Mouse (Mus musculus) thymus, adult 2 months (tissue): ENCODE data around the gene Tsen54. TPM values are rescaled to one million over a fixed set of nuclear protein-coding genes. Genes with fewer than 3 reads are reported as not detected.

Source experiments
- DNase-seq: peaks from one replicate; pipeline ENCODE4 v3.0.0; 2021
- H3K27ac ChIP-seq: fragments of 200-500 bp; 2 replicates; pipeline ENCODE4 v1.5.1; 2012; ENCODE audit warnings: low read length, control low read depth; ENCODE audit not compliant: control insufficient read depth, insufficient read depth
- H3K27me3 ChIP-seq: fragments of 200-500 bp; 2 replicates; pipeline ENCODE4 v1.6.1; 2012; ENCODE audit warnings: mild to moderate bottlenecking, low read length, moderate library complexity, mixed read lengths; ENCODE audit not compliant: control insufficient read depth, insufficient read depth
- H3K36me3 ChIP-seq: fragments of 200-500 bp; 2 replicates; pipeline ENCODE4 v1.6.1; 2012; ENCODE audit warnings: mild to moderate bottlenecking, low read length, moderate library complexity; ENCODE audit not compliant: control insufficient read depth, insufficient read depth
- H3K4me1 ChIP-seq: fragments of 200-500 bp; replicated peaks from 2 replicates; pipeline ENCODE4 v1.6.1; 2012; ENCODE audit warnings: low read length; ENCODE audit not compliant: control insufficient read depth, insufficient read depth
- H3K4me3 ChIP-seq: fragments of 200-500 bp; 2 replicates; pipeline ENCODE4 v1.5.1; 2012; ENCODE audit warnings: mild to moderate bottlenecking, low read length, control low read depth, moderate library complexity; ENCODE audit not compliant: control insufficient read depth, insufficient read depth
- CTCF ChIP-seq: fragments of 200-500 bp; IDR thresholded peaks from 2 replicates; pipeline ENCODE4 v1.5.1; 2012; ENCODE audit warnings: mild to moderate bottlenecking, control low read depth, low read length, moderate library complexity, borderline replicate concordance; ENCODE audit not compliant: control insufficient read depth, poor library complexity, insufficient read depth; ENCODE audit errors: extremely low read depth
- POLR2A ChIP-seq: fragments of 200-500 bp; IDR thresholded peaks from 2 replicates; pipeline ENCODE4 v1.6.1; 2012; ENCODE audit warnings: mild to moderate bottlenecking, low read length, control low read depth, moderate library complexity; ENCODE audit not compliant: control insufficient read depth, poor library complexity, insufficient read depth; ENCODE audit errors: extremely low read depth
- WGBS: fragments of 180-500 bp; shearing (Covaris S2); methylation state at CpG from one replicate; pipeline ENCODE4 v1.1.7; 2018; 5-methylcytosine and 5-hydroxymethylcytosine counted together
- polyA plus RNA-seq: library from polyadenylated mRNA; depleted of rRNA; stranded (reverse); fragments of >200 nt; gene quantifications from 2 replicates; pipeline ENCODE4 v1.2.3, GENCODE M21; 2012; rRNA removed

Tsen54 gene
- 31.6 and 34.3 TPM in 2 replicates for polyA plus RNA-seq

DNA sequence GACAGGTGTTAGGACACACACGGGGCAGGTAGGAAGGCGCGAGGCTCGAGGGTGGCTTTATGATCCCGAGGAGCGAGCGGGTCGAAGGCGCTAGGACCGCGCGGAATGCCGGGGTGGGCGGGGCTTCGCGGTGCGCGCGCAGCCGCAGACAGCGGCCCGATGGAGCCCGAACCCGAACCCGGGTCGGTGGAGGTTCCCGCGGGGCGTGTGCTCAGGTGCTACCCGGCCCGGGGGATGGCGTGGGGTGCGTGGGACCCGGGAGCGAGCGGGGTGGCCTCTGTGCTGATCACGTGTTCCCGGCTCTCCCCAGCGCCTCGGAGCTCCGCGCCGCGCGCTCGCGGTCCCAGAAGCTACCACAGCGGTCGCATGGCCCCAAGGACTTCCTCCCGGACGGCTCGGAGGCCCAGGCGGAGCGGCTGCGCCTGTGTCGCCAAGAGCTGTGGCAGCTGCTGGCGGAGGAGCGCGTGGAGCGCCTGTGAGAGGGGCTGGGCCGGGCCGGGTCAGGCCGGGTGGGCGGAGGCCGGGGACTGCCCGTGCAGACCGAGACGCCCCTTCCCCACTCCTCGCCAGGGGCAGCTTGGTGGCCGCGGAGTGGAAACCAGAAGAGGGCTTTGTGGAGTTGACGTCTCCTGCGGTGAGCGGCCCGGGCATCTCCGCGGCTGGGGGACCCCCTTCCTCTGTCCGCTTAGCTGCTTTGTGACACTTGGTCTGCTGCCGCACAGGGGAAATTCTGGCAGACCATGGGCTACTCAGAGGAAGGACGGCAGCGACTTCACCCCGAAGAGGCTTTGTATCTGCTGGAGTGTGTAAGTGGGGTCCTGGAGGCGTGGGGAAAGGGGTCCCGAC, at the start of gene Tsen54:
TSS of gene Tsen54 (plus strand) at position 120 of the 846 bp plus-strand sequence.
- H3K27me3 ChIP-seq = no peaks in the 10 kb centered on the region
- H3K4me3 ChIP-seq = peak within 1 kb of the TSS; percentile 67
- H3K36me3 ChIP-seq = no peaks in the 10 kb centered on the region
- no peak within 1 kb of the TSS for H3K27ac ChIP-seq
- whole genome bisulfite sequencing = 1% methylated on average over 83 of the region's 84 CpGs
- no peak for TF ChIP-seq POLR2A
- TF ChIP-seq CTCF = peak; percentile 48; the same call in 1 of the 2 replicates
- peak; percentile 86 for DNase-seq
- H3K4me1 ChIP-seq = peaks cover 20% of the 10 kb centered on the region

- H3K27ac ChIP-seq = no peak within 1 kb of the TSS
- no peaks in the 10 kb centered on the region for H3K27me3 ChIP-seq
- no peaks in the 10 kb centered on the region for H3K36me3 ChIP-seq
- peak within 1 kb of the TSS; percentile 62 for H3K4me3 ChIP-seq
- peaks cover 7% of the 10 kb centered on the region for H3K4me1 ChIP-seq
- DNase-seq = peak; percentile 96
- under 1% methylated on average over 32 of the region's 32 CpGs for WGBS
- TF ChIP-seq CTCF (peak; percentile 48; the same call in 1 of the 2 replicates), POLR2A (peak; percentile 66)
These were observed 49.4 kb upstream of the Tsen54 start, which contains the start of gene Tmem94 for GRCm38 (mm10) chr11:115765103-115765606. Gene Tmem94 (plus strand): TSS chr11:115765433.

DNA sequence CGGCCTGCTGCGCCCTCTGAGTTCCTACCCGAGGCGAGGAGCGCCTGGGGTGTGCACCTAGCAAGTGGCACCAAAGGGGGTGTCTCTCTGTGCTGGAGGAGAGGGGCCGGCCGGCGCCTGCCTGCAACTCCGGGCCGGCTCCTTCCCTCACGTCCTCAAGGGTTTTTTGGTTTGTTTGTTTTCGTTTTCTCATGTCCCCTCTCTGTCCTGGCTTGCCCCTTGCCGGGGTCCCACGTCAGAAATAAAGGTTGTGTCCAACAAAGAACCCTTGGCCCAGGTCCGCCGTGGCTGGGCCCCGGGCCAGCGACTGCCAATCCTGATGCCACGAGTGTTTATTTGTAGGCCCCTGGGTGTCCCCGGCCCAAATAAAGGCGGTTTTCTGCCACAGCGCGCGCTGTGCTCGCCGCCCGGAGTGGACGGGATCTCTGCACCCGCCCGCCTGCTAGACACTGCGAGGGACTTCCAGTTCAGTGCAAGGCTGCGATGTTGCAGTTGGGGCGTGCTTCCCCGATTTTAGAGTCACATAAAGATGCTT, 48.9 kb upstream of the Tsen54 start:
- H3K4me3 ChIP-seq = peak overlapping the region; percentile 62
- H3K27ac ChIP-seq = no peak overlapping the region
- no peaks in the 10 kb centered on the region for H3K36me3 ChIP-seq
- DNase-seq = no peak
- TF ChIP-seq CTCF (no peak), POLR2A (peak; percentile 18; the same call in 1 of the 2 replicates)
- peaks cover 7% of the 10 kb centered on the region for H3K4me1 ChIP-seq
- no peaks in the 10 kb centered on the region for H3K27me3 ChIP-seq
- under 1% methylated on average over 34 of the region's 34 CpGs for WGBS

GRCm38 (mm10) chr11:115766356-115766943, 48.1 kb upstream of the Tsen54 start:
- Histone ChIP-seq H3K27ac (no peak overlapping the region), H3K27me3 (no peaks in the 10 kb centered on the region), H3K4me3 (peak overlapping the region; percentile 62; the same call in 1 of the 2 replicates), H3K4me1 (peaks cover 7% of the 10 kb centered on the region), H3K36me3 (no peaks in the 10 kb centered on the region)
- no peak for DNase-seq
- TF ChIP-seq POLR2A (no peak), CTCF (no peak)
- 40% methylated on average over 13 of the region's 13 CpGs for WGBS

GRCm38 (mm10) chr11:115766981-115767380, 47.5 kb upstream of the Tsen54 start:
- H3K4me1 ChIP-seq = peaks cover 7% of the 10 kb centered on the region
- TF ChIP-seq POLR2A (no peak), CTCF (no peak)
- no peak overlapping the region for H3K27ac ChIP-seq
- no peaks in the 10 kb centered on the region for H3K27me3 ChIP-seq
- no peak overlapping the region for H3K4me3 ChIP-seq
- no peak for DNase-seq
- 92% methylated on average over 8 of the region's 8 CpGs for WGBS
- no peaks in the 10 kb centered on the region for H3K36me3 ChIP-seq

DNA sequence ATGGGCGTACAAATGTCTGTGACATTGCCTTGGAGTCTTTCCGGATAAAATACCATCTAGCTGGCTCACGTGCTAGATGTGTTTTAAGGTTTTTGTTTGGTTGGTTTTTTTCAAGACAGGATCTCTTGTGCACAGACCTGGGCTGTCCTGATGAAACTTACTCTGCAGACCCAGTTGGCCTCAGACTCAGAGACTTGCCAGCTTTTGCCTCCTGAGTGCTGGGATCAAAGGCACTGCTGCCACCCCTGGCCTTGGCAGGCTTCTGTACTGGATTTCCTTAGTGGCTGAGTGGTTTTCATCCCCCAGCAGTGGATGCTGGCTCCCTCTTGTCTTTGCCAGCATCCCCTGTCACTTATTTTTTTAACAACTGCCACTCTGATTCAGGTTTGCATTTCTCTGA, 45.6 kb upstream of the Tsen54 start:
- Histone ChIP-seq H3K4me3 (no peak overlapping the region), H3K27me3 (no peaks in the 10 kb centered on the region), H3K36me3 (no peaks in the 10 kb centered on the region), H3K4me1 (peaks cover 7% of the 10 kb centered on the region), H3K27ac (no peak overlapping the region)
- DNase-seq = no peak
- TF ChIP-seq CTCF (no peak), POLR2A (no peak)
- 97% methylated on average over 3 of the region's 3 CpGs for WGBS
